Mouse (Mus musculus) kidney, adult 9 months (tissue): ENCODE results near the gene Sdk2.

Experiments
- DNase-seq: peaks from one replicate; pipeline ENCODE4 v3.0.0; 2022

Sdk2 gene

DNA sequence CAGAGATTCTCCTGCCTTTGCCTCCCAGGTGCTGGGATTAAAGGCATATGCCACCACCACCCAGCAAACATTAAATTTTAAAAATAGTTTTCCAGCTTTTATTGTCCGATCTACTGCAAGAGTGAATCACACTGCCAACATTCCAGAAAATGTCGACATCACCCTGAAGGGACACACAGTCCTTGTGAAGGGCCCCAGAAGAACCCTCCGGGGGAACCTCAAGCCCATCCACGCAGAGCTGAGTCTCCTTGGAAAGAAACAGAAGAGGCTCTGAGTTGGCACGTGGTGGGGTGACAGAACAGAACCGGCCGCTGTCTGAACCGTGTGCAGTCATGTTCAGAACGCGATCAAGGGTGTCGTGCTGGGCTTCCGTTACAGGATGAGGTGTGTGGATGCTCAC is 310.3 kb downstream of the Sdk2 start:
- DNase-seq, result no peak

- no peak for DNase-seq
These were observed 311.0 kb downstream of the Sdk2 start for GRCm38 (mm10) chr11:113755878-113756277.

- no peak for DNase-seq
These were observed 312.0 kb downstream of the Sdk2 start for GRCm38 (mm10) chr11:113754845-113755244.

- DNase-seq, result no peak
These were observed 314.0 kb downstream of the Sdk2 start for GRCm38 (mm10) chr11:113752685-113753430.

- DNase-seq, result no peak
These were observed 314.6 kb downstream of the Sdk2 start for GRCm38 (mm10) chr11:113752158-113752661.

- DNase-seq, result peak; percentile 78
These were observed 315.3 kb downstream of the Sdk2 start, which contains the start of gene Cdc42ep4 for GRCm38 (mm10) chr11:113751484-113752084. Cdc42ep4 (minus strand) TSS chr11:113751881.

DNA sequence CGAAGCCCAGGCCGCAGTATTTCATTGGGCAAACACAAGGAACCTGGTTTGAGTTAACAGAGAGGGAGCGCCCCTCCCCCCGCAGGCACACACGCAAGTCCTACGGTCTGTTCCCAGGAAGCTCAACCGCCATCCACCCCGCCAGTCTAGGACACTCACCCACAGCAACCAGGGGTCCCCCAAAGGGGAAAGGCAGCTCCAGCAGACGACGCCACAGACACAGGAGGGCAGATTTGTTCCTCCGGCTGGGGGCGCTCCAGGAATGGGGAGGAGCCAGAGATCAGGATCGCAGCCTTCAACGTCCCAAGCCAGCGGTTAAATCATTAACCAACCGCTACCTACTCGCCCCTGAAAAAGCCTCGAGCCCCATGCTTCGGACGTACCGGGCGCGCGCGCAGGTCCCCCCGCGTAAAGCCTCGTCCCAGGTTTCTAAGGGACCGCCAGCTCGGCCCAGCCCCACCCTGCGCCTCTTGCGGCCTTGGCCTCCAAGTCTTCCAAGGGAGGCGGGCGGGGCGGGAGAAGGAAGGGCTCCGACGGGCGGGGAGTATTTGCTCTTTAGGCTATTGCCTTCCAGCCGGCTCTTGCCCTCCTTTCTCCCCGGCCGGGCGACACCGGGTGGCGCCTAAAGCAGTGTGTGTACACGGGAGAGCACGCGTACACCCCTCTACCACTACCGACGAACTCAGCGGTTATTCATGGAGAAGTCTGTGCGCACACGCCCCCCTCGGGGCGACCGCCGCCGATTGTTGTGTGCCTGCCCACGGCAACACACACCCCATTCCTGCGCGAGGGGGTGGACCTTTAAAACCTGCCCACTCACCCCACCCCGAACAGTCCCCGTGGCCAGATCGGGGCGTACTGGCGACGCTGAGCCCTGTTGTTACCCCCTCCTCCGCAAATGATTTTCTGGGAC is 316.0 kb downstream of the Sdk2 start:
- DNase-seq, result peak; percentile 83

DNA sequence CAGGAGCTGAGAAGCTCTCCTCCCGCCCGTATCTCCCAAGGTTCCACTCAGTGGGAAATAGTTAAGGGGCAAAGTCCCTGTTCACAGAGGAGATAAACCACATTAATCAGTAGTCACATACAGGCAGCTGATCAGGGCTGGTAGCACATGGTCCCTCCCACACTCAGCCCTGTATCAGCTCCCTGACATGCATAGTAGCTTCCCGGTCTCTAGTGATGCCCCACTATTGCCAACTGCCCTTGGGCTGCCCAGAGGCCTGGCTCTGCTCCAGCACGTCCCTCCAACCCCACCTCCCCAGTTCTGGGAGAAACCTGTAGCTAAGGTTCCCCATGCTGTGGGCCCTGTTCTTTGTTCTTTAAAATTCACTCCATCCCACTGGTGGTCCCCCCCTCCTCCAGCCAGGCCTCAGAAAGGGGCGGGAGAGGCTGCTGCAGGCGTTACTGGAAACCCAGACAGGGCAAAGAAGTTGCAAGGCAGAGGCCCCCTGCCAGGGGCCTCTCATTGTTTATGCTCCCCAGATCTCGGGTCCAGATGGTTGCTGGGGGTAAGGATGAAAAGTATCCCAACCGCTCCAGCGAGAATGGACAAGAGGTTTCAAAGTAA is 317.0 kb downstream of the Sdk2 start:
- peak; percentile 60 for DNase-seq

- DNase-seq, result peak; percentile 40
These were observed 317.9 kb downstream of the Sdk2 start for GRCm38 (mm10) chr11:113748797-113749521.

DNA sequence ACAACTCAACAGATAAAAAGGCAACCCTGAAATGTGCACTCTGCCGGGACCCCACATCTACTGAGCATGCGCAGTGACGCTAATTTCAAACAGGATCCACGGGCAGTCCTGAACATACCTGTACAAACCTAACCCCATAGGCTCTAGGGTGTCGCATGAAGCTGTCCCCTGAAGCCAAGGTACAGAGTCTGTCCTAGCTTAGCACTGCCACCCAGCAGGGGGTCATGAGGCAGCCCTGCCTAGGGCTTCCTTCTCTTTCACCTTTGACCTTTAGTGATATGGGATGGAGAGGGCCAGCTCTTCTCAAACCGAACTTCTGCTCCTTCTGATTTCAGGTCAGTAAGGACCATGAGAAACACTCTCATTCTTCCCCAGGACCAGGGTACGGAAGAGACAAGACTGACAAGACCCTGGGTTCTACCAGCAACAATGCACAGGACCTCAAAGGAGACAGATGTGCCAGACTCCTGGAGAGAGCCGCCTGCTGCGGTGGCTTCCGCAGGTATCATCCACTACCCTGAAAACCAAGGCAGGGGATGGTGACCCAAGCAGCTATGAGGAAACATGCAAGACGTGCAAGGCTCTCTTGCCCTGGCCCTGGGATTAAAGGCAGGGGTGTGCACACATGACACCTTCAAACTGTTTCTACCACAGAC is 319.0 kb downstream of the Sdk2 start:
- no peak for DNase-seq

DNA sequence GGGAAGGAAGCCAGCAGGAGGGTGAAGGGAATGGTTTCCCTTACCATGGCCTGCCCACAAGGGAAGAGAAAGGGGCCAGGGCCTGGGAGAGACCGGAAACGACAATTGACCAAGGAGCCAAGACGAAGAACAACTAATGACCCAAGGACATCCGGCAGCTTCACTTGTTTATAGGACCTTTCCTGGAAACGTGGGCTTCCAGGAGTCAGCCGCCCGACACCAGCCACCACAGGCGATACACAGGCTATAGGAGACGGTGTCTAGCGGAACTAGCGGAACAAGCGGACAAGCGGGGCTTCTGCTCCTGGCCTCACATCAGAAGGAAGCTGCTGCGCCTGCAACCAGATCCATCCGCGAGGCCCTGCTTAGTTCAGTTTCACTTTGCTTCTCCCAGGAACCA is 319.8 kb downstream of the Sdk2 start:
- DNase-seq, result peak; percentile 73

DNA sequence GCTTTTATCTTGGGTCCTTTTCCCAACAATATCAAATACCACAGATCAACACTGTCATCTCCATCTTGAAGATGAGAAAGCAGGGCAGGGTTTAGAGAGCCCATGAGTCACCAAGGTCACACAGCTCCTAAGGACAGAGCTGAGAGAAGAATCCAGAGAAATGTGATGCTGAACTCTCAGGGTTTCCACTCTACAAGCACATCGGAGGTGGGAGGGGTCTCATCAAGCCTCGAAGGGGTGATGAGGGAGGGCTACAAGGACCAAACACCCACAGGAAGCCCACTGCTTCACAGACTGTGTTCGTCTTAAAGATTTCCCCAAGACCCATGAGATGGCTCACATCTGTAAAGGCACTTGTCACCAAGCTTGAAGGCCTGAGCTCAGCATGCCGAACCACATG is 320.9 kb downstream of the Sdk2 start:
- no peak for DNase-seq

- DNase-seq, result no peak
These were observed 323.8 kb downstream of the Sdk2 start for GRCm38 (mm10) chr11:113742998-113743397.

- peak; percentile 31 for DNase-seq
These were observed 326.7 kb downstream of the Sdk2 start for GRCm38 (mm10) chr11:113740100-113740499.

GRCm38 (mm10) chr11:113739213-113739612 is 327.6 kb downstream of the Sdk2 start:
- peak; percentile 92 for DNase-seq

- DNase-seq, result no peak
These were observed 328.9 kb downstream of the Sdk2 start for GRCm38 (mm10) chr11:113737912-113738311.

GRCm38 (mm10) chr11:113737553-113737854 is 329.3 kb downstream of the Sdk2 start:
- no peak for DNase-seq

- no peak for DNase-seq
These were observed 329.8 kb downstream of the Sdk2 start for GRCm38 (mm10) chr11:113736848-113737552.

- peak; percentile 59 for DNase-seq
These were observed 331.7 kb downstream of the Sdk2 start for GRCm38 (mm10) chr11:113735151-113735550.

DNA sequence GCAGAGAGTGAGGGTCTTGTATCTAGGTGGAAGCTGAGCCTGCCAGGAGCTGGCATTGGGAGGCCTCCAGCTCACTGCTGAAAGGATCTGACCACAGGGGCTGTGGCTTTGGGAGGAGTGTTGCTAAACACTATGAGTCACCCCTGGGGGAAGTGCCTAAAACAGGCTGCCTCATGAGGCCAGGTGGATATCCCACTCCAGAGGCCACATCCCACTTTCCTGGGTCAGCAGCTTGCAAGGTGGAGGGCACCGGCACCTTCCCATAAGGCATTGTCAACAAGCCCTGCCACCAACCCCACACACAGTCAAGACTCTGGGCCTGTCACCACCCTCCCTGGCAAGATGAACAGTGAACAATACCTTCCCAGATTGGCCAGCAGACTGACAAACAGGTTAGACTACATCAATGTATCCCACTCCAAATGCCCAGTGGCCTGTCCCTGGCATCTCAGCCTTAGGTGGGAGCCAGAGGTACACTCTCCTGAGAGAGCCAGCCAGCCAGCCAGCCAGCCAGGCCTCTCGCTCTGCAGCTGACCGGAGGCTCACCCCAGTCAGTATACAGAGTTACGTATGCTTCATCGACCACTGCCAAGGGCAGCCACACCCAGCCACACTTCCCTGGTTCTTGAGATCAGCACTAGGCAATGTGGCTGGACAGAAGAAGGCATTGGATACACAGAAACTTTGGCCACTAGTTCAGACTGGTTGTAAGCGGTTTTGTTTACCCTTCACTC is 333.0 kb downstream of the Sdk2 start:
- peak; percentile 52 for DNase-seq
